Comparison of ENCODE assay signal across 25 mouse cellular contexts in the genomic region with DNA sequence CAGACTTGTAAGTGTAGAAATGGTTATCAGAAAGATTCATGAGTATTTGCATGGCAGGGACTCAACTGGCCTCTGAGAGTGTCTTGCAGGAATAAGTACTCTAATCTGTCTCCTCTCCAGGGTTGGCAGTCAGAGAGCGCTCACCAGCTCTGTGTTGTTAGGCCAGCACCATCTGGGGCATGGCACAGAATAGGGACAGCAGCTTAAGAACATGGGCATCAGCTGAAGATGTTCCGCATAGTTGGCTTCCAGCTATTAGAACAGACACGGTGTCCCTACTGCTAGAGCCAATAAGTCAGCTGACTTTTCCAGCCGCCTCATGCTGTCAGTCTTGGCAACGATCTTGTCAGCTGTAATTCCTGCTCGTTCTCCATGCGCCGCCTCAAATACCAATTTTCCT. TPM values are rescaled to one million over a fixed set of nuclear protein-coding genes. Genes with fewer than 3 reads are reported as not detected.
DNase-seq lines count a peak whose midpoint lies in the region; ATAC-seq lines count a peak whose summit lies in the region.
"Had no signal": no experiment of that assay in that cellular context is flagged by ENCODE, and none has a peak within 500 bp of the region (broad histone marks: within the 10 kb centered on the region; RNA-seq: fewer than 3 reads in every experiment).

No protein-coding gene starts in this region.

- H3K27me3 ChIP-seq in hindbrain, embryonic 15.5 days = no peaks in the 10 kb centered on the region
- H3K27me3 ChIP-seq in hindbrain, embryonic 10.5 days (ENCODE audit: insufficient read depth, poor library complexity, severe bottlenecking) = no peaks in the 10 kb centered on the region
- H3K27me3 ChIP-seq: neural tube, embryonic 13.5 days; stomach, embryonic 15.5 days had no signal

- no peak overlapping the region for H3K9ac ChIP-seq in hindbrain, embryonic 15.5 days
- H3K9ac ChIP-seq: neural tube, embryonic 13.5 days; stomach, embryonic 15.5 days had no signal

- H3K4me2 ChIP-seq in hindbrain, embryonic 15.5 days = no peak overlapping the region
- H3K4me2 ChIP-seq: neural tube, embryonic 13.5 days; stomach, embryonic 15.5 days had no signal

- ATAC-seq in hindbrain, embryonic 15.5 days (ENCODE audit: low FRiP score, low read depth) = peak; percentile 59; the same call in 1 of the 2 replicates
- ATAC-seq: activated CD4-positive, CD25-positive, alpha-beta regulatory T cell, adult 4 months; intestine, embryonic 16.5 days had no signal

- H3K4me1 ChIP-seq in hindbrain, embryonic 15.5 days (replicated peaks) = no peaks in the 10 kb centered on the region
- H3K4me1 ChIP-seq in hindbrain, embryonic 10.5 days (replicated peaks) = no peaks in the 10 kb centered on the region
- H3K4me1 ChIP-seq: heart, embryonic 10.5 days; neural tube, embryonic 13.5 days; stomach, embryonic 15.5 days had no signal

- H3K4me3 ChIP-seq in hindbrain, embryonic 15.5 days = no peak overlapping the region
- no peak overlapping the region for H3K4me3 ChIP-seq in hindbrain, embryonic 10.5 days
- H3K4me3 ChIP-seq: heart, embryonic 10.5 days; neural tube, embryonic 13.5 days; stomach, embryonic 15.5 days had no signal

- DNase-seq in cerebellum, postnatal 10 days = peak; percentile 56 to 69
- no peak for DNase-seq in cerebellum, postnatal 25 days
- no peak for DNase-seq in hindbrain, embryonic 10.5 days (ENCODE audit: low spot score)
- peak; percentile 57 for DNase-seq in left cerebral cortex, postnatal 4 days
- no peak for DNase-seq in left cerebral cortex, postnatal 14 days (ENCODE audit: low spot score in 2 of 2)
- DNase-seq in brain, embryonic 18.5 days (ENCODE audit: low read depth, low spot score) = peak; percentile 8
- DNase-seq: adrenal gland, adult 8-10 months; cerebellum, adult 9-10 months; gastrocnemius, postnatal 10 days; right cerebral cortex, adult 18-20 months; right cerebral cortex, postnatal 4 days; thymus, postnatal 25 days had no signal

- no peaks in the 10 kb centered on the region for H3K9me3 ChIP-seq in hindbrain, embryonic 15.5 days
- no peaks in the 10 kb centered on the region for H3K9me3 ChIP-seq in hindbrain, embryonic 10.5 days
- H3K9me3 ChIP-seq: heart, embryonic 10.5 days; neural tube, embryonic 13.5 days; stomach, embryonic 15.5 days had no signal

- WGBS in hindbrain, embryonic 15.5 days = 72% methylated on average over 8 of the region's 8 CpGs
- WGBS in hindbrain, embryonic 10.5 days = 90% methylated on average over 8 of the region's 8 CpGs

- intact Hi-C loops in left cerebral cortex, postnatal 4 days (cut with DNase I) = no loop called here
- intact Hi-C loops in left cerebral cortex, postnatal 14 days (cut with DNase I) = no loop called here

- no peaks in the 10 kb centered on the region for H3K36me3 ChIP-seq in hindbrain, embryonic 15.5 days
- H3K36me3 ChIP-seq in hindbrain, embryonic 10.5 days = no peaks in the 10 kb centered on the region
- H3K36me3 ChIP-seq: heart, embryonic 10.5 days; neural tube, embryonic 13.5 days; stomach, embryonic 15.5 days had no signal

- no peak overlapping the region for H3K27ac ChIP-seq in hindbrain, embryonic 15.5 days (replicated peaks)
- no peak overlapping the region for H3K27ac ChIP-seq in hindbrain, embryonic 10.5 days
- H3K27ac ChIP-seq: heart, embryonic 10.5 days; macrophage; neural tube, embryonic 13.5 days; stomach, embryonic 15.5 days had no signal

RNA-seq across cellular contexts. Expression of a gene that starts 29.7 kb away (rescaled TPM):
- 2.6 and 3.0 TPM in 2 replicates for polyA plus RNA-seq in hindbrain, embryonic 15.5 days (2015; fragmentation: Nextera tagmentation; extraction: Ambion mirVana)
- polyA plus RNA-seq in hindbrain, embryonic 10.5 days (2016; fragmentation: Nextera tagmentation; extraction: Ambion mirVana) = 1.4 and 2.8 TPM in 2 replicates
- total RNA-seq in left cerebral cortex, postnatal 4 days (2021) = under 1 TPM; 0.50 to 0.54 TPM
- under 1 TPM; 0.87 to 0.99 TPM for total RNA-seq in left cerebral cortex, postnatal 14 days (2021)

RNA-seq across cellular contexts. Expression of a gene that starts 38.4 kb away (rescaled TPM):
- polyA plus RNA-seq in hindbrain, embryonic 15.5 days (2015; fragmentation: Nextera tagmentation; extraction: Ambion mirVana) = 0.10 TPM in 1 of 2 replicates, not detected in the other
- 0.39 and 0.72 TPM in 2 replicates for polyA plus RNA-seq in hindbrain, embryonic 10.5 days (2016; fragmentation: Nextera tagmentation; extraction: Ambion mirVana)
- not detected for total RNA-seq in left cerebral cortex, postnatal 4 days (2021)
- total RNA-seq in left cerebral cortex, postnatal 14 days (2021) = not detected
- total RNA-seq: granulocyte monocyte progenitor cell, adult 5-6 weeks; layer of hippocampus, postnatal 14 days; left cerebral cortex, adult 8-10 months had no signal
- polyA plus RNA-seq: macrophage had no signal

RNA-seq across cellular contexts. Expression of a gene that starts 48.6 kb away (rescaled TPM):
- polyA plus RNA-seq in hindbrain, embryonic 15.5 days (2015; fragmentation: Nextera tagmentation; extraction: Ambion mirVana) = 0.13 and 0.19 TPM in 2 replicates
- not detected in 2 replicates for polyA plus RNA-seq in hindbrain, embryonic 10.5 days (2016; fragmentation: Nextera tagmentation; extraction: Ambion mirVana)
- under 1 TPM; 0.44 to 0.54 TPM for total RNA-seq in left cerebral cortex, postnatal 4 days (2021)
- total RNA-seq in left cerebral cortex, postnatal 14 days (2021) = not detected
- total RNA-seq: layer of hippocampus, postnatal 14 days; liver, adult 2 months had no signal
- polyA plus RNA-seq: activated CD4-positive, CD25-positive, alpha-beta regulatory T cell, adult 4 months; forebrain, embryonic 11.5 days; large intestine, adult 2 months; liver, adult 2 months had no signal

RNA-seq across cellular contexts. Expression of a gene that starts 58.7 kb away (rescaled TPM):
- 2.0 and 3.8 TPM in 2 replicates for polyA plus RNA-seq in hindbrain, embryonic 15.5 days (2015; fragmentation: Nextera tagmentation; extraction: Ambion mirVana)
- polyA plus RNA-seq in hindbrain, embryonic 10.5 days (2016; fragmentation: Nextera tagmentation; extraction: Ambion mirVana) = 2.5 and 3.5 TPM in 2 replicates
- total RNA-seq in left cerebral cortex, postnatal 4 days (2021) = 1 to 10 TPM; 1.0 to 1.4 TPM
- total RNA-seq in left cerebral cortex, postnatal 14 days (2021) = 1 to 10 TPM; 1.2 to 4.3 TPM

Comparison
In these comparisons a context has a peak if more than half of its experiments do, and no peak if none do; other contexts are left out.
1. DNase-seq: peak in cerebellum, postnatal 10 days (2 of 2), left cerebral cortex, postnatal 4 days (single experiment) and brain, embryonic 18.5 days (single experiment); none in cerebellum, postnatal 25 days (0 of 2), hindbrain, embryonic 10.5 days (single experiment) and left cerebral cortex, postnatal 14 days (0 of 2).